Mouse (Mus musculus): ENCODE results near the gene Rcvrn. TPM values are rescaled to one million over a fixed set of nuclear protein-coding genes. Genes with fewer than 3 reads are reported as not detected.

Rcvrn gene
- total RNA-seq, 2 experiments from 2014 or later = not detected

GRCm38 (mm10) chr11:67667531-67668332 lies 27.4 kb upstream of the Rcvrn start:
- intact Hi-C loops (cut with DNase I) = no loop called here
- DNase-seq = peak; percentile 73 to 80

GRCm38 (mm10) chr11:67668460-67669007 lies 26.6 kb upstream of the Rcvrn start:
- DNase-seq = no peak
- intact Hi-C loops (cut with DNase I) = no loop called here

GRCm38 (mm10) chr11:67670031-67670430 lies 25.1 kb upstream of the Rcvrn start:
- intact Hi-C loops (cut with DNase I) = no loop called here
- no peak for DNase-seq

- intact Hi-C loops (cut with DNase I) = no loop called here
- DNase-seq = no peak
Observed at GRCm38 (mm10) chr11:67672140-67672539, 23.0 kb upstream of the Rcvrn start.

GRCm38 (mm10) chr11:67675562-67676540 lies 19.3 kb upstream of the Rcvrn start:
- intact Hi-C loops (cut with DNase I) = loop anchor here (1.0 kb wide), 2 partner anchors 19 to 303 kb away; no protein-coding TSS in a partner anchor
- peak; percentile 57 to 64 for DNase-seq

GRCm38 (mm10) chr11:67679300-67679699 lies 15.8 kb upstream of the Rcvrn start:
- intact Hi-C loops (cut with DNase I) = no loop called here
- no peak for DNase-seq

GRCm38 (mm10) chr11:67679930-67680329 lies 15.2 kb upstream of the Rcvrn start:
- no peak for DNase-seq
- intact Hi-C loops (cut with DNase I) = no loop called here

GRCm38 (mm10) chr11:67681871-67682270 lies 13.3 kb upstream of the Rcvrn start:
- intact Hi-C loops (cut with DNase I) = no loop called here

GRCm38 (mm10) chr11:67686109-67686508 lies 9.0 kb upstream of the Rcvrn start:
- DNase-seq = no peak
- intact Hi-C loops (cut with DNase I) = no loop called here

More at GRCm38 (mm10) chr11:67681871-67682270, 13.3 kb upstream of the Rcvrn start:
- no peak for DNase-seq

GRCm38 (mm10) chr11:67712976-67713375 lies 17.9 kb downstream of the Rcvrn start:
- no peak for DNase-seq
- intact Hi-C loops (cut with DNase I) = no loop called here

GRCm38 (mm10) chr11:67715382-67715781 lies 20.3 kb downstream of the Rcvrn start:
- intact Hi-C loops (cut with DNase I) = no loop called here

GRCm38 (mm10) chr11:67721485-67721884 lies 26.4 kb downstream of the Rcvrn start:
- DNase-seq = peak in 1 of 2 experiments; percentile 4

More at GRCm38 (mm10) chr11:67715382-67715781, 20.3 kb downstream of the Rcvrn start:
- no peak for DNase-seq

GRCm38 (mm10) chr11:67722399-67723156 lies 27.5 kb downstream of the Rcvrn start:
- no peak for DNase-seq
- intact Hi-C loops (cut with DNase I) = no loop called here

More at GRCm38 (mm10) chr11:67721485-67721884, 26.4 kb downstream of the Rcvrn start:
- intact Hi-C loops (cut with DNase I) = no loop called here

GRCm38 (mm10) chr11:67723231-67724013 lies 28.3 kb downstream of the Rcvrn start:
- no peak for DNase-seq
- intact Hi-C loops (cut with DNase I) = no loop called here

GRCm38 (mm10) chr11:67727095-67727494 lies 32.0 kb downstream of the Rcvrn start:
- intact Hi-C loops (cut with DNase I) = no loop called here
- DNase-seq = peak; percentile 4 to 19

- DNase-seq = no peak
- intact Hi-C loops (cut with DNase I) = no loop called here
Observed at GRCm38 (mm10) chr11:67728726-67729125, 33.6 kb downstream of the Rcvrn start.

- no peak for DNase-seq
- intact Hi-C loops (cut with DNase I) = no loop called here
Observed at GRCm38 (mm10) chr11:67731056-67731455, 35.9 kb downstream of the Rcvrn start.

- intact Hi-C loops (cut with DNase I) = no loop called here
- no peak for DNase-seq
Observed at GRCm38 (mm10) chr11:67733726-67734125, 38.6 kb downstream of the Rcvrn start.

GRCm38 (mm10) chr11:67734597-67734996 lies 39.5 kb downstream of the Rcvrn start:
- intact Hi-C loops (cut with DNase I) = no loop called here
- DNase-seq = no peak

All from heart, postnatal 36 days (tissue).